Mouse (Mus musculus) megakaryocyte, embryonic 14.5 days (primary cell): ENCODE data around the gene B230217C12Rik.

Experiments
- FLI1 ChIP-seq: IDR thresholded peaks from 2 replicates; pipeline ENCODE4 v1.6.1; 2012; ENCODE audit warnings: low read length, inconsistent platforms, mixed read lengths
- GATA1 ChIP-seq: IDR thresholded peaks from 3 replicates; pipeline ENCODE4 v1.6.1; 2012; ENCODE audit warnings: mixed read lengths, low read length, inconsistent platforms, borderline replicate concordance

- TF ChIP-seq GATA1 (no peak), FLI1 (no peak)
Measured at GRCm38 (mm10) chr11:97877341-97877740, 36.8 kb downstream of the B230217C12Rik start.
